Mouse (Mus musculus) bone marrow macrophage, adult 2 months (primary cell): ENCODE measurements at regions not wholly inside any gene's neighbourhood (a gene's known extent, or its start where the extent isn't known, plus 50 kb on each side); places are given as distances from the start of the nearest gene placed in this dataset.

Experiments
- H3K27ac ChIP-seq: 2 replicates; pipeline ENCODE4 v1.5.1; 2012; ENCODE audit warnings: low read depth, low read length; ENCODE audit not compliant: insufficient read depth
- H3K4me1 ChIP-seq: 2 replicates; pipeline ENCODE4 v1.6.1; 2012; ENCODE audit warnings: low read length; ENCODE audit not compliant: control insufficient read depth, insufficient read depth
- H3K4me3 ChIP-seq: 2 replicates; pipeline ENCODE4 v1.5.1; 2012; ENCODE audit warnings: mild to moderate bottlenecking, low read length, moderate library complexity; ENCODE audit not compliant: insufficient read depth
- CTCF ChIP-seq: IDR thresholded peaks from 2 replicates; pipeline ENCODE4 v1.5.1; 2012; ENCODE audit warnings: low read depth, mild to moderate bottlenecking, low read length, moderate library complexity
- POLR2A ChIP-seq: IDR thresholded peaks from 2 replicates; pipeline ENCODE4 v1.6.1; 2012; ENCODE audit warnings: mild to moderate bottlenecking, low read depth, low read length, borderline replicate concordance

DNA sequence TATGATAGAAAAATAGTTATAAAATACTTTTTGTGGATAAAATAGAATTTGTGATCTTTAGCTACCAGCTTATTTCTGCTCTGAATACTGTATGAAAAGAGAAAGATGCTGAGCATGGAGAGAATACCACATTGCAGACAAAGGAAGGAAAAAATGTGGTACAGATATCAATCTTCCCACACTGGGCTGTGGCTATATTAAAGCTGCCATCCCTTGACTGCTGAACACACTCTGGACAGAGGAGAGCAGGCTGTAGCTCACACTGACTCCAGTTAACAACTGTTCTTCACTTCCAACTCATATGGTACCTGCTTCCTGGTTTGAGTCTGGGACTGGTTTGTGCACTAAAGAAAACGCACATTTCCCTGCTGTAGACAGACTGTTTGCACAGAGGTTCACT is 76.7 kb upstream of the Try4 start:
- Histone ChIP-seq H3K4me1 (no peaks in the 10 kb centered on the region), H3K27ac (no peak overlapping the region), H3K4me3 (no peak overlapping the region)
- TF ChIP-seq POLR2A (no peak), CTCF (no peak)

DNA sequence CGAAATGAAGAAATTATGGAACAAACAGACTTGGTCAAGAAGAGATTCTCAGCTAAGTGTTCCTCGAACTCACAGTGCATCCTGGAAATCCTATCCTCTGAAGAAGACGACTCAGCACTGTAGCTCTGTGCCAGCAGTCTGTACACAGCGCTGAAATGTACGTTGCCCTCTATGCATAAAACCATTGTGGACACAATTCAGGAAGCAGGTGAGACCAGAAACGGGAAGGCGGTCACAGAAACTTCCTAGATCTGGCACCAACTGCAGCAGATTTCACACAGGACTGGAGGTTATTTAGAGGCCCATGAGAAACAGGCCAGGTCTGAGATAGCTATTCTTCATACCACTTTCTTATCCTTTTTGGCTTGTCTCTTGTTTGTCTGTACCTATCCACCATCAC is 83.7 kb upstream of the Try4 start:
- no peak overlapping the region for H3K4me3 ChIP-seq
- no peak for TF ChIP-seq POLR2A
- TF ChIP-seq CTCF: no peak
- no peaks in the 10 kb centered on the region for H3K4me1 ChIP-seq
- no peak overlapping the region for H3K27ac ChIP-seq

DNA sequence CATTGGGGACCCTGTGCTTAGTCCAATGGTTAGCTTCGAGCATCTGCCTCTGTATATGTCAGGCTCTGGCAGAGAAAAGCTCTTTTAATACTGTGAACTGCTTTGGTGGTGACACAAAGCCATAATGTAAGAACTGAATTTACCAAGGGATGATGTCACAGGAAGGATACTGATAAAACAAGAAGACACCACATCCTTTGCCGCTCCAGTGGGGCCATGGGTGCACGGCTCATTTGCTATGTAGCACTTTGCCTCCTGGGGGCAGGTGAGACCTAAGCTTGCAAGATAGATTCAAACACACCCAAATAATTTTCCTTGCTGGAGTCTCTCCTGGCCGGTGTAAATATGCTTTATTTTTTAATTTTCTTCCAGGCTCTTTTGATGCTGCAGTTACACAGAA is 86.2 kb upstream of the Try4 start:
- no peak overlapping the region for H3K27ac ChIP-seq
- no peak overlapping the region for H3K4me3 ChIP-seq
- no peaks in the 10 kb centered on the region for H3K4me1 ChIP-seq
- no peak for TF ChIP-seq CTCF
- no peak for TF ChIP-seq POLR2A

DNA sequence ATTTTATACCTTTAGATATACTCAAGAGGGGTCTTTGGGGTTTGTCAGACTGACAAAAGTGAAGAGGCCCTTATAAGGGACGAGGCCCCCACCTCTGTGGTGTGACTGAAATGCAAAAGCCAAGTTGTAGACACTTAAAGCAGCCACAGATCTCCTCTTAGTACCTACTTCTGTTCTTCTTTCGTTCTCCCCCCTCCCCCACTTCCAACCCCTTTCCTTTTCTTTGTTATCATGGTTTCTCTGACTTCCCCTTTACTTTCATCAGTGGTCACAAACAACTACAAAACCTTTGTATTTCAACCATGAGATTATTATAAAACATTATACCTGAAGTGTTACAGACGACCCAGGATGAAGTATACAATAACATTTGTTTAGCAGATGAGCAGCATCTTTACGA is 96.2 kb upstream of the Try4 start:
- no peak overlapping the region for H3K27ac ChIP-seq
- no peaks in the 10 kb centered on the region for H3K4me1 ChIP-seq
- TF ChIP-seq CTCF: no peak
- no peak overlapping the region for H3K4me3 ChIP-seq

DNA sequence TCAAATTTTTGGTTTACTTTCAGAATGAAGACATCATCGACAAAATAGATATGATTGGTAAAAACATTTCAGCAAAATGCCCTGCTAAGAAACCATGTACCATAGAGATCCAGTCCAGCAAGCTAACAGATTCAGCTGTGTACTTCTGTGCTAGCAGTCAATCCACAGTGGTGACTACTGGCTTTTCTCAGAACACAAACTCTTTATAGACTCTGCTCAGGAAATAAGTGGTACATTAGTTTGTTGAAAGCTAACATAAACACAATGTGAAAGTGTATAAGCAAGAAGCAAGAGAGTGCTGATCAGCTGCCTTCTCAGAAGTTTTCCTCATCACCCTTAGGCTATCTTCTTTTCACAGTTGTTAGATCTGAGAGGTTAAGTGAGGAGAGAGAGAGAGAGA is 99.2 kb upstream of the Try4 start:
- H3K4me1 ChIP-seq: no peaks in the 10 kb centered on the region
- no peak overlapping the region for H3K27ac ChIP-seq
- TF ChIP-seq POLR2A (no peak), CTCF (no peak)
- H3K4me3 ChIP-seq: no peak overlapping the region

DNA sequence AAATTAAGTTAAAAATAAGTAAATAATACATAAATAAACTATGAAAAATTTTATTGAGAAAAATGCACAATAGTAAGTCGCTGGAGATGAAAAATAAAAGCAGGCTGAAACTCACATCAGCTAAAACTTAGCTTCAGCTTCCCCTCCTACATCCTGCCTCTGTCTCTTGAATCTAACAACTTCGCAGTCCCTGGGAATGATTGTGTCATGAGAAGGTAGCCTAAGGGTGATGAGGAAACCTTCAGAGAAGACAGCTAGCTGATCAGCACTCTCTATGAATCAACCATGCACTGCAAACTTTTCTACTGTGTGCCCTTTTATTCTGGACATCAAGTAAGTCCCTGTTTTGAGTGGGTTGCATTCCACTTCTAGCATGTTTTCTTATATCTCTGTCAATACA is 99.8 kb upstream of the Try4 start:
- no peak for TF ChIP-seq POLR2A
- no peak for TF ChIP-seq CTCF
- Histone ChIP-seq H3K27ac (no peak overlapping the region), H3K4me3 (no peak overlapping the region), H3K4me1 (no peaks in the 10 kb centered on the region)

DNA sequence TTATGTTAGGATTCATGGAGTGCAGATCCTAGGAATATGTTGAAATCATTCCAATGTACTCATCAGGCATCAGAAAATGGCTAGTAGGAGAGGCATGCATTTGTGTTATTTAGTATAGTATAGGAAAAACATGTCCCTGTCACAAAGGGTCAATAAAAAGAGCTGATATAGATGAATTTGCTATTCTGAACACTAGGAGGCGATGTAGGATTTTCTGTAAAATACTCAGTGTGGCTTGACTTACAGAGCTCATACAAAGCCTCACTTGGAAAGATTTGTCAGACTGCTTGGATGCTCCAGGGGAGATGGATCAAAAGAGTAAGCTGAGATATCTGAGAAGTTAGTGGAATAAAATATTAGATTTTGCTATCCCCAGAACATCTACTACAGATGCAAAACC is 107.6 kb upstream of the Try4 start:
- Histone ChIP-seq H3K4me3 (no peak overlapping the region), H3K27ac (no peak overlapping the region), H3K4me1 (no peaks in the 10 kb centered on the region)
- no peak for TF ChIP-seq POLR2A
- no peak for TF ChIP-seq CTCF

DNA sequence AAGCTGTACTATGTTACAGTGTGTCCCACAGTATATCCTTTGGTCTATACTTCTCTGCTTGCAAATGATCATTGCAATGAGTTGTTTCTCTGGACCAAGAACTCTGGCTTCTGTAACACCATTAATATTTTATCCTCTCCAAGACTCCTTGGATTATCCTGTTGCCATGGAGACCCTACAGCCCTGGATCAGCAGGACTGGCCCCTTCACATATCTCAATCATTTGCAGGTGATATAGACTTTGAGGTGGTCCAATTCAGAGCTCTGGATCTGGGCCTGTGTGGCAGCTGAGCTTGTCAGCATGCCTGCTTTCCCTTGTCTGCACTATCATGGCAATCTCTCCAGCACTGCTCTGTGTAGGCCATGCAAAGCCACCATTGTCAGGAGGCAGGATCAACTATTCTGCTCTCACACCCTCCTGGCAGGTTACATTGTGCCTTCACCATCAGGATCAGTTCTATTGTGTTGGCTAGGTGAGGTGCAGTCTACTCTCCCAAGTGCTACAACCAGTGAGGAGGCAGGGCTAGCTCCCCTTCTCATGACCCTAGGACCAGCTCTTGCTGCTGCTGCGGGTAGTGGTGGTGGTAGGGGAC is 110.2 kb upstream of the Try4 start:
- no peak overlapping the region for H3K27ac ChIP-seq
- TF ChIP-seq CTCF: no peak
- TF ChIP-seq POLR2A: no peak
- no peaks in the 10 kb centered on the region for H3K4me1 ChIP-seq
- no peak overlapping the region for H3K4me3 ChIP-seq

DNA sequence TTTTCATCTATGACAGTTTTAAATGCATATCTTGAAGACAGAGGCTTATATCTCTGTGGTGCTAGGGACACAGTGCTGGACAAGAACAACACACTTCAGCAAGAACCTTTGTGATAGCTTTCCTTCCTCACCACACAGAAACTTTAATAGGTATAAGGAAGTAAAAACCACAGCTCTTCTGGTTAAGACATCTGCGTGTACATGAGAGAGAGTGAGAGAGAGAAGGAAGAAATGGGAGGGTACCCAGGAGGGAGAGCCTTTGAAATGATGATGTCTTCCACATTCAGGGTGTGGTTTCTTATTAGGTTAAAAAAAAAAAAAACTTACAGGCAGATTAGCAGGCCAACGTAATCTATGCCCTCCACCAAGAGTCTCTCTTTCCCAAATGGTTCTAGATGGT is 113.2 kb upstream of the Try4 start:
- no peak overlapping the region for H3K27ac ChIP-seq
- TF ChIP-seq CTCF (no peak), POLR2A (no peak)
- no peak overlapping the region for H3K4me3 ChIP-seq
- H3K4me1 ChIP-seq: no peaks in the 10 kb centered on the region

DNA sequence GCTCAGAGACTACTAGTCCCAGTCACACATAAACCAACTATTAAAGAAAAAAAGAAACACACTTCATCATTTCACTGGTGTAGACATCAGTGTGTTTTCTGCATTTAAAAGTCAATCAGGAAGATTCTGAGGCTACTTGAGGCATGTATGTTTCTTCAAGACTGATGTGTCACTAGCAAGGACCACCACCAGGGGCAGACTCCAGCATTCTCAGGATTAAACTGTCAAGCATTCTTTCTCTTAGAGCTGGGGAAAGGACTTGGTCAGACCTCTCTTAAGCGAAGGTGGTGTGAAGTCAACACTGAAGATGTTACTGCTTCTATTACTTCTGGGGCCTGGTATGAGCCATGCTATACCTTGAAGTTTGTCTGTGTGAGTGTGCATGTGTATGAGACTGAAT is 114.1 kb upstream of the Try4 start:
- H3K27ac ChIP-seq: no peak overlapping the region
- H3K4me1 ChIP-seq: no peaks in the 10 kb centered on the region
- no peak for TF ChIP-seq CTCF
- TF ChIP-seq POLR2A: no peak
- H3K4me3 ChIP-seq: no peak overlapping the region

DNA sequence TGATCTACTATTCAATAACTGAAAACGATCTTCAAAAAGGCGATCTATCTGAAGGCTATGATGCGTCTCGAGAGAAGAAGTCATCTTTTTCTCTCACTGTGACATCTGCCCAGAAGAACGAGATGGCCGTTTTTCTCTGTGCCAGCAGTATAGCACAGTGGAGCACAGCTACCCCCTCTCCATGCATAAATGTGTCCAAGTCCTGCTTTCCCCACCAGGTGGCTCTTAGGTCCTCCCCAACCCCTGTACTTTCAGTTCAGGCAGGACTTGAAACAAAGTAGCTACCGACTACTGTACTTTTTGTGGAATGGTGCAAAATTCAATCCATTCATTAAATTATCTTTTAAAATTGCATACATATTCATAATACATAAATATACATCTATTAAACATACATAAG is 123.2 kb upstream of the Try4 start:
- no peak for TF ChIP-seq POLR2A
- TF ChIP-seq CTCF: no peak
- Histone ChIP-seq H3K4me3 (no peak overlapping the region), H3K4me1 (no peaks in the 10 kb centered on the region), H3K27ac (no peak overlapping the region)
